Mouse (Mus musculus) spleen, adult 2 months (tissue): Measurements from ENCODE around the gene C530008M17Rik.

Experiments
- CTCF ChIP-seq: fragments of 200-500 bp; IDR thresholded peaks from 2 replicates; pipeline ENCODE4 v1.5.1; 2011; ENCODE audit warnings: mild to moderate bottlenecking, inconsistent platforms; ENCODE audit not compliant: insufficient read depth, insufficient read length, insufficient replicate concordance; ENCODE audit errors: extremely low read depth
- POLR2A ChIP-seq: fragments of 200-500 bp; IDR thresholded peaks from 2 replicates; pipeline ENCODE4 v1.6.1; 2011; ENCODE audit warnings: low read depth, low read length, inconsistent platforms

GRCm38 (mm10) chr5:76665421-76665820 lies 9.1 kb downstream of the C530008M17Rik start:
- TF ChIP-seq POLR2A: no peak
- no peak for TF ChIP-seq CTCF
